Mouse (Mus musculus) heart, embryonic 14.5 days (tissue): ENCODE measurements at regions not wholly inside any gene's neighbourhood (a gene's known extent, or its start where the extent isn't known, plus 50 kb on each side); places are given as distances from the start of the nearest gene placed in this dataset.

Experiments
- ATAC-seq: fragments of 200-750 bp; cut with Nextera tagmentation; 2 replicates; pipeline ENCODE4 v1.8.0; 2017; ENCODE audit warnings: low read depth, moderate TSS enrichment; ENCODE audit not compliant: insufficient number of reproducible peaks, insufficient read depth, low FRiP score
- H3K27ac ChIP-seq, 2 experiments: fragments of 200-500 bp in 1 of 2; fragments of 300-500 bp in 1 of 2; sonication (generic) in 1 of 2; replicated peaks in 1 of 2; 2 replicates each; pipeline ENCODE4 v1.5.1; 2012 to 2014; ENCODE audit warnings: low read depth in 2 of 2, low read length in 2 of 2, control low read depth in 1 of 2, mild to moderate bottlenecking in 1 of 2, mixed read lengths in 1 of 2; ENCODE audit not compliant: control insufficient read depth in 1 of 2, insufficient read depth in 1 of 2
- H3K27me3 ChIP-seq: fragments of 300-500 bp; sonication (generic); 2 replicates; pipeline ENCODE4 v1.6.1; 2014; ENCODE audit warnings: mild to moderate bottlenecking, low read length, control low read depth; ENCODE audit not compliant: control insufficient read depth, insufficient read depth
- H3K36me3 ChIP-seq: fragments of 300-500 bp; sonication (generic); 2 replicates; pipeline ENCODE4 v1.6.1; 2014; ENCODE audit warnings: mild to moderate bottlenecking, control low read depth, low read length, mixed read lengths; ENCODE audit not compliant: control insufficient read depth, insufficient read depth
- H3K4me1 ChIP-seq, 2 experiments: fragments of 200-500 bp in 1 of 2; fragments of 300-500 bp in 1 of 2; sonication (generic) in 1 of 2; 2 replicates each; pipeline ENCODE4 v1.6.1; 2012 to 2014; ENCODE audit warnings: low read length in 2 of 2, control low read depth in 1 of 2, mixed read lengths in 1 of 2; ENCODE audit not compliant: control insufficient read depth in 2 of 2, insufficient read depth in 2 of 2
- H3K4me2 ChIP-seq: fragments of 300-500 bp; sonication (generic); 2 replicates; pipeline ENCODE4 v1.6.1; 2014; ENCODE audit warnings: mild to moderate bottlenecking, low read length
- H3K4me3 ChIP-seq, 2 experiments: fragments of 200-500 bp in 1 of 2; fragments of 300-500 bp in 1 of 2; sonication (generic) in 1 of 2; 2 replicates each; pipeline ENCODE4 v1.5.1; 2012 to 2014; ENCODE audit warnings: low read length in 2 of 2, mild to moderate bottlenecking in 2 of 2, control low read depth in 1 of 2, low read depth in 1 of 2, moderate library complexity in 1 of 2; ENCODE audit not compliant: control insufficient read depth in 1 of 2, insufficient read depth in 1 of 2
- H3K9ac ChIP-seq: fragments of 300-500 bp; sonication (generic); 2 replicates; pipeline ENCODE4 v1.6.1; 2014; ENCODE audit warnings: mild to moderate bottlenecking, low read length
- H3K9me3 ChIP-seq: fragments of 300-500 bp; sonication (generic); 2 replicates; pipeline ENCODE4 v1.6.1; 2016; ENCODE audit warnings: low read length, control low read depth; ENCODE audit not compliant: control insufficient read depth
- WGBS: fragments of 180-500 bp; shearing (Covaris S2); extraction: QIAGEN DNeasy Blood & Tissue Kit; methylation state at CpG from one replicate; pipeline ENCODE4 v1.1.7; 2014; 5-methylcytosine and 5-hydroxymethylcytosine counted together

DNA sequence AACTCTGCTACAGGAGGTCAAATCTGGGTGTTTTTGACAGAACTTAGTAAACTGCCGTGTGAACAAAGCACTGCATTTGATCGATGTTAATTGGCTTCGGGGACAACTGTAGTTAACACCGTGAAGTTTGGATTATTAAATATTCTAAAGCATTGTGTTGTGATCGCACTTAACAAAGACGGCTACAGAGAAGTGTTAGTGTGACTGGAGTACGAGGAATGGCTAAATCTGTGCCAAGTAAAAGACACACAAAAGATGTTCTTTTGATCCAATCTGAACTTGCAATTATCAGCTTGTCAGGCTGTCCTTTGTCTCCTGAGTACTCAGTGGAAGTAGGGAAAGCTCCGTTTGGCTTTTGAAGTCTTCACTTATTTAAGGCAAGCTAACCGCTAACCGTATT, 259.7 kb downstream of the Tmem182 start:
- WGBS = 85% methylated on average over 10 of the region's 10 CpGs
- no peak for ATAC-seq
- no peak overlapping the region for H3K27ac ChIP-seq

DNA sequence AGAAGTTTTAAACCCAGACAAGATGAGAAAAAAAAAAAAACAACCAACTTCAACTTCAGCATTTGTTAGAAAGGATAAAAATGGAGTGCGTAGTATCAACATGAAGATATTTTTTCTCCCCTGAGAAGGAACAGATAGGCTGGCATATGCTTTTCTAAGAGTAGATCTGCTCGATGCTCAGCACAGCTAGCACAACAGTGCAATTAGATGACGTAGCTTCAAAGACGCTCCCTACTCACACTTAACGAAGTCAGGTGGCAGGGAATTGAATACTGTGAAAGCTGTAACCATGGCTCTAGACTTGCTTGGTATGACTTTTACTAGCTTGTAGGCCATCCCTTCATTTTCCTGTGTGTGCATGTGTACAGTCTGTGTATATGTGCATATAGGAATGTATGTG, 299.5 kb downstream of the Tmem182 start:
- Histone ChIP-seq H3K4me3 (no peak overlapping the region), H3K4me2 (no peak overlapping the region), H3K4me1 (no peaks in the 10 kb centered on the region), H3K36me3 (no peaks in the 10 kb centered on the region), H3K9ac (no peak overlapping the region), H3K9me3 (no peaks in the 10 kb centered on the region), H3K27me3 (no peaks in the 10 kb centered on the region), H3K27ac (no peak overlapping the region)
- ATAC-seq = no peak
- 93% methylated on average over 5 of the region's 5 CpGs for WGBS

More for the DNA sequence above, 259.7 kb downstream of the Tmem182 start:
- Histone ChIP-seq H3K9me3 (no peaks in the 10 kb centered on the region), H3K4me3 (no peak overlapping the region), H3K36me3 (no peaks in the 10 kb centered on the region), H3K4me2 (no peak overlapping the region), H3K9ac (no peak overlapping the region), H3K4me1 (no peaks in the 10 kb centered on the region), H3K27me3 (no peaks in the 10 kb centered on the region)

GRCm38 (mm10) chr1:41121636-41122175, 316.3 kb downstream of the Tmem182 start:
- no peak overlapping the region for H3K4me3 ChIP-seq
- H3K4me2 ChIP-seq = no peak overlapping the region
- H3K36me3 ChIP-seq = no peaks in the 10 kb centered on the region
- H3K27ac ChIP-seq = no peak overlapping the region
- no peaks in the 10 kb centered on the region for H3K9me3 ChIP-seq
- ATAC-seq = no peak
- H3K4me1 ChIP-seq = no peaks in the 10 kb centered on the region
- no peaks in the 10 kb centered on the region for H3K27me3 ChIP-seq
- WGBS = 80% methylated on average over 5 of the region's 5 CpGs
- no peak overlapping the region for H3K9ac ChIP-seq

DNA sequence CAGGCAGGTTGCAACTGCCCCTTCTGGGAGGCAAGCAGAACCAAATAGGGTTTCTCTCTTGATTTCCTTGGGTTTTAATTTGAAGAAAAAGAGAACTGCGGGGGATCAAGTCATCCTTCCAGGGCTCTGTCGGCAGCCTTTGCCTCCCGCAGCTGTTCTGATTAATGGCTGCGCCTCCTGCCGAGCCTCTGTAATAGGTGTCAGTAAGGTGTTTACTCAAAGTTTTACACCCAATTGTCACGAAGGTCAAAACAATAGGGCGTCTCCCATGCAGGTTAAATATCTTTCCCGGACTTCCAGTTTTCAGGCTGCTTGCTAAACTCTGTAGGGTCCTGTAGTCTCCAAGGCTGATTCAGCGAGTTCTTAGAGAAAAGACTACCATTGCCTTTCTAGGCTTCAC, 326.0 kb downstream of the Tmem182 start:
- H3K36me3 ChIP-seq = no peaks in the 10 kb centered on the region
- H3K9me3 ChIP-seq = no peaks in the 10 kb centered on the region
- H3K4me1 ChIP-seq = peaks cover 4 to 5% of the 10 kb centered on the region in 2 experiments; a peak in 3 of 4 replicates
- H3K9ac ChIP-seq = no peak overlapping the region
- no peak for ATAC-seq
- WGBS = 19% methylated on average over 9 of the region's 9 CpGs
- H3K4me3 ChIP-seq = no peak overlapping the region
- H3K27me3 ChIP-seq = no peaks in the 10 kb centered on the region
- no peak overlapping the region for H3K27ac ChIP-seq
- no peak overlapping the region for H3K4me2 ChIP-seq

DNA sequence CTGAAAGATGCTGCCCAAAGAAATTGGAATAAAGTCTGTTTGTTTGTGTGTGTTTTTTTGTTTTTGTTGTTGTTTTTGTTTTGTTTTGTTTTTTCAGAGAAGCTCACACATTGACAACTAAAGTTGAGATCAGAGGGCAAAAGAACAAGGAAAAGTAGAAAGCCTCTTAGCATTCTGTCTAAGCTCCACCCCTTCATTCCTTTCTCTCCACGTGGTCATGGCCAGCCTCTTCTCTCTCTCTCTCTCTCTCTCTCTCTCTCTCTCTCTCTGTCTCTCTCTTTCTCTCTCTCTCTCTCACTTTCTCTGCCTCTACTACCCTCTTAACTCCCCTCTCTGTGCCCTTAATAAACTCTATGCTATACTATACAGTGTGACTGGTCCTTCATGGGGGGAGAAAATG, 327.7 kb downstream of the Tmem182 start:
- Histone ChIP-seq H3K9ac (no peak overlapping the region), H3K9me3 (no peaks in the 10 kb centered on the region), H3K4me1 (peaks cover 4 to 5% of the 10 kb centered on the region in 2 experiments; a peak in 3 of 4 replicates), H3K27me3 (no peaks in the 10 kb centered on the region), H3K4me2 (no peak overlapping the region), H3K4me3 (no peak overlapping the region), H3K36me3 (no peaks in the 10 kb centered on the region), H3K27ac (peak overlapping the region; percentile 50 to 64; a peak in 3 of 4 replicates)
- no peak for ATAC-seq
- 13% methylated on average over 1 of the region's 1 CpGs for WGBS

DNA sequence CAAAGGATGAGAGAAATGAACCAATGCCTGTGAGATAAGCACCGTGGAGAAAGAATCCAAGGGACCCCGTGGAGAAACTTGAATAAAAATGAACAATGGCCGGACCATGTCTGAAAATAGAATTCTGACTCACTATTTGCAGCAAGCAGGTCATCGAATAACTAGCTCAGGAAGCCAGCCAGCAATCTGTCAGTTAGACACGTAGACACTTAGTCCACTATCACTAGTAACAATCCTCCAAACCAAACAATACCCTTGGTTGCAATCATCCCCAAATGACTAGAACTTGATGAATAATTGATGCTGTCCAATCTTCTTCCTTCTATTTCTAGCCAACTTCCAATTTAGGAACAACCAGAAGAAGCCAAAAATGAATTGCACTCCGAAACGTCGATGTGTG, 328.5 kb downstream of the Tmem182 start:
- Histone ChIP-seq H3K4me1 (peaks cover 4 to 5% of the 10 kb centered on the region in 2 experiments; a peak in 3 of 4 replicates), H3K4me3 (no peak overlapping the region), H3K4me2 (0 out of 2 replicates have a peak overlapping the region, but pooled peaks have one; percentile 0), H3K27me3 (no peaks in the 10 kb centered on the region), H3K9me3 (no peaks in the 10 kb centered on the region), H3K36me3 (no peaks in the 10 kb centered on the region), H3K9ac (no peak overlapping the region), H3K27ac (peak overlapping the region; percentile 64 to 73)
- no peak for ATAC-seq
- 18% methylated on average over 8 of the region's 8 CpGs for WGBS

- 76% methylated on average over 2 of the region's 2 CpGs for WGBS
- H3K36me3 ChIP-seq = no peaks in the 10 kb centered on the region
- H3K4me1 ChIP-seq = no peaks in the 10 kb centered on the region
- no peaks in the 10 kb centered on the region for H3K27me3 ChIP-seq
- no peak overlapping the region for H3K4me3 ChIP-seq
- ATAC-seq = no peak
- no peak overlapping the region for H3K4me2 ChIP-seq
- no peak overlapping the region for H3K9ac ChIP-seq
- H3K27ac ChIP-seq = no peak overlapping the region
- no peaks in the 10 kb centered on the region for H3K9me3 ChIP-seq
Measured at GRCm38 (mm10) chr1:41139725-41140124, 334.3 kb downstream of the Tmem182 start.

- 70% methylated on average over 1 of the region's 1 CpGs for WGBS
- Histone ChIP-seq H3K4me3 (no peak overlapping the region), H3K4me1 (no peaks in the 10 kb centered on the region), H3K4me2 (no peak overlapping the region), H3K36me3 (no peaks in the 10 kb centered on the region), H3K9me3 (no peaks in the 10 kb centered on the region), H3K9ac (no peak overlapping the region), H3K27me3 (no peaks in the 10 kb centered on the region), H3K27ac (no peak overlapping the region)
- ATAC-seq = no peak
Measured at GRCm38 (mm10) chr1:41140542-41140941, 335.1 kb downstream of the Tmem182 start.
